Mouse (Mus musculus) G1E (cell line): ENCODE data around the gene Shb.

Experiments used
- CTCF ChIP-seq: IDR thresholded peaks from 2 replicates; pipeline ENCODE4 v1.5.1; 2012; ENCODE audit warnings: low read depth, low read length, inconsistent platforms, mixed read lengths
- GATA1 ChIP-seq: IDR thresholded peaks from 2 replicates; pipeline ENCODE4 v1.6.1; 2012; ENCODE audit warnings: borderline replicate concordance, low read length, inconsistent platforms, mixed read lengths
- GATA2 ChIP-seq: IDR thresholded peaks from 2 replicates; pipeline ENCODE4 v1.6.1; 2012; ENCODE audit warnings: low read depth, low read length, inconsistent platforms, borderline replicate concordance
- POLR2AphosphoS5 ChIP-seq: IDR thresholded peaks from 2 replicates; pipeline ENCODE4 v1.6.1; 2012; ENCODE audit warnings: low read depth, low read length, inconsistent platforms; ENCODE audit not compliant: insufficient replicate concordance
- TAL1 ChIP-seq: conservative IDR thresholded peaks from 2 replicates; pipeline ENCODE4 v1.6.1; 2012; ENCODE audit warnings: low read depth, low read length, inconsistent platforms, mixed read lengths

DNA sequence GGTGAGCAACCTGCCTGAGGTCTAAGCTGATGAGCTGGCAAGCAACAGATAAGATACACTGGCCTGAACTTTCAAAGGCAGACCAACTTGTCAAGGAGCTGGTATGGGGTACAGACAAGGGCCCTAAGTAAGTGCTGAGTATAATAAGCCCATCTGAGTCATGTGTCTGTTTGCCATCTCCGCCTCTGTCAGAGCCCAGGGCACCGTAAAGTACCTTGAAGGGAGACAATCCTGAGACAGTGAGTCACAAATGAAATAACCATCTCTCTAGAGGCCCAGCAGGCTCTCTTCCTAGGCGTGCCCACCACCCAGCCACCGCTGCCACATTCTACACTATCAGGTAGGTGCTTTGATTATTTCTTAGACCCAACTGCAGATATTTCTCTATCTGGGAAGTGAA lies 77.3 kb downstream of the Shb start:
- TF ChIP-seq CTCF: no peak
- TF ChIP-seq GATA1: no peak
- TF ChIP-seq TAL1: no peak
- TF ChIP-seq POLR2AphosphoS5: no peak
- no peak for TF ChIP-seq GATA2
